Comparison of ENCODE assay signal across 9 mouse cellular contexts in genomic region chr14:31669642-31670490, GRCm38 (mm10). TPM values are rescaled to one million over a fixed set of nuclear protein-coding genes. Genes with fewer than 3 reads are reported as not detected.
A peak's percentile ranks its signal among the peaks of the same experiment; 100 is the strongest.
DNase-seq lines count a peak whose midpoint lies in the region; ATAC-seq and TF ChIP-seq lines count a peak whose summit lies in the region.
"Had no signal": no experiment of that assay in that cellular context is flagged by ENCODE, and none has a peak within 500 bp of the region (broad histone marks: within the 10 kb centered on the region; RNA-seq: fewer than 3 reads in every experiment).

No protein-coding gene starts in this region.

- H3K9ac ChIP-seq in intestine, postnatal 0 days (ENCODE audit: low read depth, low read length): no peak overlapping the region

- H3K4me3 ChIP-seq in intestine, postnatal 0 days (ENCODE audit: low read depth, low read length): no peak overlapping the region

- peaks cover 17% of the 10 kb centered on the region; the same call in 1 of the 2 replicates for H3K36me3 ChIP-seq in intestine, postnatal 0 days (ENCODE audit: control insufficient read depth, insufficient read depth)

- 70% methylated on average over 15 of the region's 15 CpGs for whole genome bisulfite sequencing in intestine, postnatal 0 days

- H3K9me3 ChIP-seq in intestine, postnatal 0 days (ENCODE audit: control insufficient read depth): no peaks in the 10 kb centered on the region

- no peak overlapping the region for H3K4me2 ChIP-seq in intestine, postnatal 0 days (replicated peaks; ENCODE audit: low read depth)

- peak overlapping the region; percentile 60; the same call in 1 of the 2 replicates for H3K27ac ChIP-seq in intestine, postnatal 0 days (ENCODE audit: low read depth, low read length)

- no peak for TF ChIP-seq CTCF in intestine, postnatal 0 days (IDR thresholded peaks at IDR 0.05; ENCODE audit: low read depth)

- peak; percentile 89 for ATAC-seq in CD4-positive, CD25-positive, alpha-beta regulatory T cell, adult 4 months
- ATAC-seq in activated CD4-positive, CD25-positive, alpha-beta regulatory T cell, adult 4 months: peak; percentile 91
- ATAC-seq in granulocyte monocyte progenitor cell, adult 5-6 weeks (replicated peaks; ENCODE audit: poor library complexity, severe bottlenecking): peak; percentile 77
- no peak for ATAC-seq in intestine, postnatal 0 days
- peak; percentile 32; the same call in 1 of the 2 replicates for ATAC-seq in neutrophil, adult 5-6 weeks (ENCODE audit: extremely low read depth, insufficient number of reproducible peaks, low FRiP score, poor library complexity, severe bottlenecking)
- no peak for ATAC-seq in erythroid progenitor cell, adult 5-6 weeks (replicated peaks; ENCODE audit: low FRiP score, poor library complexity, severe bottlenecking)

- peak; percentile 82 for DNase-seq in lung, postnatal 10 days
- DNase-seq in gastrocnemius, postnatal 10 days: no peak

- no peaks in the 10 kb centered on the region for H3K27me3 ChIP-seq in intestine, postnatal 0 days (replicated peaks; ENCODE audit: control insufficient read depth, insufficient read depth, low read length)

- H3K4me1 ChIP-seq in intestine, postnatal 0 days (replicated peaks; ENCODE audit: control insufficient read depth, insufficient read depth, low read length): no peaks in the 10 kb centered on the region

RNA-seq across cellular contexts. Expression of gene Hacl1, which starts 28.8 kb away (rescaled TPM):
- 10 to 100 TPM; 33.3 to 37.9 TPM for polyA plus RNA-seq in CD4-positive, CD25-positive, alpha-beta regulatory T cell, adult 4 months (2017; shearing (Covaris generic))
- 10 to 100 TPM; 36.2 to 37.2 TPM for polyA plus RNA-seq in activated CD4-positive, CD25-positive, alpha-beta regulatory T cell, adult 4 months (2017; shearing (Covaris generic))
- 6.0 and 23.7 TPM in 2 replicates for total RNA-seq in granulocyte monocyte progenitor cell, adult 5-6 weeks (2014; fragmentation: Nextera tagmentation)
- total RNA-seq in granulocyte monocyte progenitor cell, adult 5-6 weeks (2017): 24.1 and 24.3 TPM in 2 replicates
- 35.5 and 41.3 TPM in 2 replicates for polyA plus RNA-seq in intestine, postnatal 0 days (2015; fragmentation: Nextera tagmentation; extraction: Ambion mirVana)
- total RNA-seq in neutrophil, adult 5-6 weeks (2017): 19.1 and 21.9 TPM in 2 replicates
- total RNA-seq in erythroid progenitor cell, adult 5-6 weeks (2015; ENCODE audit: low replicate concordance): 16.2 TPM in 1 of 2 replicates, not detected in the other
- 11.6 and 17.4 TPM in 2 replicates for total RNA-seq in erythroid progenitor cell, adult 5-6 weeks (2017; ENCODE audit: low replicate concordance)
- 10 to 100 TPM; 10.9 to 12.3 TPM for total RNA-seq in gastrocnemius, postnatal 10 days (2021)

RNA-seq across cellular contexts. Expression of gene Btd, which starts 29.0 kb away (rescaled TPM):
- polyA plus RNA-seq in CD4-positive, CD25-positive, alpha-beta regulatory T cell, adult 4 months (2017; shearing (Covaris generic)): 10 to 100 TPM; 27.1 to 29.5 TPM
- 10 to 100 TPM; 19.7 to 29.2 TPM for polyA plus RNA-seq in activated CD4-positive, CD25-positive, alpha-beta regulatory T cell, adult 4 months (2017; shearing (Covaris generic))
- total RNA-seq in granulocyte monocyte progenitor cell, adult 5-6 weeks (2014; fragmentation: Nextera tagmentation): 23.4 and 25.4 TPM in 2 replicates
- 11.3 and 12.4 TPM in 2 replicates for total RNA-seq in granulocyte monocyte progenitor cell, adult 5-6 weeks (2017)
- polyA plus RNA-seq in intestine, postnatal 0 days (2015; fragmentation: Nextera tagmentation; extraction: Ambion mirVana): 45.5 and 48.5 TPM in 2 replicates
- 8.3 and 14.0 TPM in 2 replicates for total RNA-seq in neutrophil, adult 5-6 weeks (2017)
- total RNA-seq in erythroid progenitor cell, adult 5-6 weeks (2015; ENCODE audit: low replicate concordance): 0.72 and 5.9 TPM in 2 replicates
- 3.3 and 3.5 TPM in 2 replicates for total RNA-seq in erythroid progenitor cell, adult 5-6 weeks (2017; ENCODE audit: low replicate concordance)
- 10 to 100 TPM; 11.0 to 11.1 TPM for total RNA-seq in gastrocnemius, postnatal 10 days (2021)

RNA-seq across cellular contexts. Expression of gene Gm49387, which starts 29.2 kb away (rescaled TPM):
- polyA plus RNA-seq in CD4-positive, CD25-positive, alpha-beta regulatory T cell, adult 4 months (2017; shearing (Covaris generic)): under 1 TPM in 1 of 2 experiments, not detected in 1; 0.62 TPM
- polyA plus RNA-seq in activated CD4-positive, CD25-positive, alpha-beta regulatory T cell, adult 4 months (2017; shearing (Covaris generic)): not detected
- total RNA-seq in granulocyte monocyte progenitor cell, adult 5-6 weeks (2014; fragmentation: Nextera tagmentation): not detected in 2 replicates
- not detected in 2 replicates for total RNA-seq in granulocyte monocyte progenitor cell, adult 5-6 weeks (2017)
- polyA plus RNA-seq in intestine, postnatal 0 days (2015; fragmentation: Nextera tagmentation; extraction: Ambion mirVana): 0.94 TPM in 1 of 2 replicates, not detected in the other
- total RNA-seq in neutrophil, adult 5-6 weeks (2017): not detected in 2 replicates
- not detected in 2 replicates for total RNA-seq in erythroid progenitor cell, adult 5-6 weeks (2015; ENCODE audit: low replicate concordance)
- total RNA-seq in erythroid progenitor cell, adult 5-6 weeks (2017; ENCODE audit: low replicate concordance): not detected in 2 replicates
- total RNA-seq in gastrocnemius, postnatal 10 days (2021): under 1 TPM in 1 of 2 experiments, not detected in 1; 0.56 TPM
- polyA plus RNA-seq: gonadal fat pad, adult 2 months had no signal

Comparison
In these comparisons a context has a peak if more than half of its experiments do, and no peak if none do; other contexts are left out.
1. ATAC-seq: peak in CD4-positive, CD25-positive, alpha-beta regulatory T cell, adult 4 months (single experiment), activated CD4-positive, CD25-positive, alpha-beta regulatory T cell, adult 4 months (single experiment), granulocyte monocyte progenitor cell, adult 5-6 weeks (single experiment) and neutrophil, adult 5-6 weeks (single experiment); none in intestine, postnatal 0 days (single experiment) and erythroid progenitor cell, adult 5-6 weeks (single experiment).